Mouse (Mus musculus): ENCODE measurements around the gene Lifr. TPM values are rescaled to one million over a fixed set of nuclear protein-coding genes. Genes with fewer than 3 reads are reported as not detected.

The Lifr gene
- total and polyA plus RNA-seq, 3 experiments: 16.8 to 62.9 (median 56.2) TPM

DNA sequence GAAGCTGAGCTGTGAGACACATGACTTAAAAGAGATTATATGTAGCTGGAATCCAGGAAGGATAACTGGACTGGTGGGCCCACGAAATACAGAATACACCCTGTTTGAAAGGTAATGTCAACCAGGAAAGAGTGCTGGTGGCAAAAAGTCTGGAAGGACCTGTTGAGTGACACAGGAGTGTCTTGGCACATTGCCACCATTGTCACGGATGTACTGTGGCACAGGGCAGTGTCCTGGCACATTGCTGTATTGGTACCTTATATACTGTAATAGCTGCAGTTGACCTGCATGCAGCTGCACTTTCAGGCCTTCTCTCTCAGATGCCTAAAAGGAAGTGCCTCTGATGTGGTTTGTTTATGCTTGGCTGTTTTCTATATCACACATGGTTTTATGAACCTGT lies 82.5 kb downstream of the Lifr start:
- H3K27me3 ChIP-seq (ENCODE audit: control insufficient read depth, insufficient read depth, low read length): no peaks in the 10 kb centered on the region
- H3K27ac ChIP-seq: peak overlapping the region; percentile 78
- DNase-seq: peak; percentile 59 to 64
- no peak overlapping the region for H3K9ac ChIP-seq (ENCODE audit: low read depth, low read length)
- TF ChIP-seq CTCF (IDR thresholded peaks at IDR 0.05) (no peak), POLR2A (IDR thresholded peaks at IDR 0.05; ENCODE audit: insufficient read depth, low read depth, low read length) (no peak), EP300 (IDR thresholded peaks at IDR 0.05; ENCODE audit: insufficient read depth, low read depth, low read length) (0 out of 2 replicates have a peak, but pooled peaks have one; percentile 29)
- H3K36me3 ChIP-seq (ENCODE audit: control insufficient read depth, insufficient read depth, low read length): peaks cover 7% of the 10 kb centered on the region
- 19% methylated on average over 2 of the region's 2 CpGs for WGBS
- intact Hi-C loops (cut with DNase I): loop anchor here (2.0 kb wide), 2 partner anchors 14 to 38 kb away; no protein-coding TSS in a partner anchor
- H3K4me1 ChIP-seq (ENCODE audit: control insufficient read depth, insufficient read depth, low read length): peaks cover 3% of the 10 kb centered on the region
- H3K4me3 ChIP-seq: peak overlapping the region; percentile 2; the same call in 1 of the 2 replicates
- H3K79me2 ChIP-seq (replicated peaks; ENCODE audit: control insufficient read depth, insufficient read depth, low read length): no peaks in the 10 kb centered on the region

- no peaks in the 10 kb centered on the region for H3K27me3 ChIP-seq (ENCODE audit: control insufficient read depth, insufficient read depth, low read length)
- intact Hi-C loops (cut with DNase I): loop anchor here (2.0 kb wide), 2 partner anchors 13 to 39 kb away; no protein-coding TSS in a partner anchor
- H3K4me1 ChIP-seq (ENCODE audit: control insufficient read depth, insufficient read depth, low read length): peaks cover 3% of the 10 kb centered on the region
- H3K79me2 ChIP-seq (replicated peaks; ENCODE audit: control insufficient read depth, insufficient read depth, low read length): no peaks in the 10 kb centered on the region
- peak in 1 of 2 experiments; percentile 42 for DNase-seq
- H3K4me3 ChIP-seq: peak overlapping the region; percentile 2; the same call in 1 of the 2 replicates
- no peak for TF ChIP-seq POLR2A (IDR thresholded peaks at IDR 0.05; ENCODE audit: insufficient read depth, low read depth, low read length)
- no peak for TF ChIP-seq CTCF (IDR thresholded peaks at IDR 0.05)
- no peak for TF ChIP-seq EP300 (IDR thresholded peaks at IDR 0.05; ENCODE audit: insufficient read depth, low read depth, low read length)
- H3K36me3 ChIP-seq (ENCODE audit: control insufficient read depth, insufficient read depth, low read length): peaks cover 7% of the 10 kb centered on the region
- peak overlapping the region; percentile 78 for H3K27ac ChIP-seq
- WGBS: 67% methylated on average over 7 of the region's 7 CpGs
- no peak overlapping the region for H3K9ac ChIP-seq (ENCODE audit: low read depth, low read length)
Measured at GRCm38 (mm10) chr15:7173346-7173745, 82.9 kb downstream of the Lifr start.

DNA sequence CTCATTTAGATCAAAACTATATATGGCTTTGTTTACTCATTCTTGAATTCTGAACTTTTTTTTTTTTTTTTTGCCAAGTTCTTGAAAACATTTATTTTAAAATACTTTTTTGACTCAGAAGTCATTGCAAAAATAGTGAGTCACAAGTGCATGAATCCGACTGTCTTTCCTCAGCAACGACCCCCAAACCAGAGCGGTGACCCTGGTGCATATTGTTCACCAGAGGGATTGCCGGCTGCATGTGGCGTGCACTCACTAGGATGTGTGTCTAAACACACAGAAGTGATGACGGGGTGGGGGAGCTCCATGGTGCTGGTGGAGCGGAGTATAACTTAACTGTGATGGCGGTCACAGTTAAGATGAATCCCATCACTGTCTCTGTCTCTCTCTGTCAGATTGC lies 83.4 kb downstream of the Lifr start:
- no peaks in the 10 kb centered on the region for H3K27me3 ChIP-seq (ENCODE audit: control insufficient read depth, insufficient read depth, low read length)
- no peak overlapping the region for H3K9ac ChIP-seq (ENCODE audit: low read depth, low read length)
- peaks cover 7% of the 10 kb centered on the region for H3K36me3 ChIP-seq (ENCODE audit: control insufficient read depth, insufficient read depth, low read length)
- no peak overlapping the region for H3K4me3 ChIP-seq
- peak overlapping the region; percentile 78 for H3K27ac ChIP-seq
- WGBS: 87% methylated on average over 8 of the region's 8 CpGs
- TF ChIP-seq EP300 (IDR thresholded peaks at IDR 0.05; ENCODE audit: insufficient read depth, low read depth, low read length) (no peak), CTCF (IDR thresholded peaks at IDR 0.05) (no peak), POLR2A (IDR thresholded peaks at IDR 0.05; ENCODE audit: insufficient read depth, low read depth, low read length) (no peak)
- H3K4me1 ChIP-seq (ENCODE audit: control insufficient read depth, insufficient read depth, low read length): peaks cover 3% of the 10 kb centered on the region
- no peaks in the 10 kb centered on the region for H3K79me2 ChIP-seq (replicated peaks; ENCODE audit: control insufficient read depth, insufficient read depth, low read length)
- no peak for DNase-seq
- intact Hi-C loops (cut with DNase I): loop anchor here (2.0 kb wide), 2 partner anchors 13 to 39 kb away; no protein-coding TSS in a partner anchor

DNA sequence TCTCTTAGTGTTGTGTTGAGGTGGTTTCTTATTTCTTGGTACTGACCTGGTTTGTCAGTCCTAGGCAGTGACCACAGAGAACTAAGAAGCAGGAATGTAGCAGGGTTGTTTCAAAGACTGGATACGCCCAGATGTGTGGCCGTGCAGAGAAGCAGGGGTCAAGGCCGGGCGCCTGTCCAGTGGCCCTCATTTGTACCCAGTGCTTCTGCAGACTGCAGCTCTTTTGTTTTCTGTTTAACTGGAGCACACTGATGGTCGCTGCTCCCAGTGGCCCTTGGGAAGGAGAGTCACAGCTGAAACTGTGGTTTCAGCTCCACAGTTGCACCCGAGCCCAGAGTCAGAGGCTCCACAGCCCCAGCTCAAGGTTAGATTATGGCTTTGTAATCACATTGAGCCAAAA lies 90.2 kb downstream of the Lifr start:
- no peaks in the 10 kb centered on the region; the same call in 1 of the 2 replicates for H3K4me1 ChIP-seq (ENCODE audit: control insufficient read depth, insufficient read depth, low read length)
- DNase-seq: no peak
- intact Hi-C loops (cut with DNase I): no loop called here
- no peaks in the 10 kb centered on the region for H3K27me3 ChIP-seq (ENCODE audit: control insufficient read depth, insufficient read depth, low read length)
- no peaks in the 10 kb centered on the region for H3K36me3 ChIP-seq (ENCODE audit: control insufficient read depth, insufficient read depth, low read length)
- no peak overlapping the region for H3K27ac ChIP-seq
- no peak overlapping the region for H3K9ac ChIP-seq (ENCODE audit: low read depth, low read length)
- TF ChIP-seq POLR2A (IDR thresholded peaks at IDR 0.05; ENCODE audit: insufficient read depth, low read depth, low read length): no peak
- no peak for TF ChIP-seq CTCF (IDR thresholded peaks at IDR 0.05)
- TF ChIP-seq EP300 (IDR thresholded peaks at IDR 0.05; ENCODE audit: insufficient read depth, low read depth, low read length): no peak
- WGBS: 92% methylated on average over 6 of the region's 6 CpGs
- H3K79me2 ChIP-seq (replicated peaks; ENCODE audit: control insufficient read depth, insufficient read depth, low read length): no peaks in the 10 kb centered on the region
- H3K4me3 ChIP-seq: no peak overlapping the region

DNA sequence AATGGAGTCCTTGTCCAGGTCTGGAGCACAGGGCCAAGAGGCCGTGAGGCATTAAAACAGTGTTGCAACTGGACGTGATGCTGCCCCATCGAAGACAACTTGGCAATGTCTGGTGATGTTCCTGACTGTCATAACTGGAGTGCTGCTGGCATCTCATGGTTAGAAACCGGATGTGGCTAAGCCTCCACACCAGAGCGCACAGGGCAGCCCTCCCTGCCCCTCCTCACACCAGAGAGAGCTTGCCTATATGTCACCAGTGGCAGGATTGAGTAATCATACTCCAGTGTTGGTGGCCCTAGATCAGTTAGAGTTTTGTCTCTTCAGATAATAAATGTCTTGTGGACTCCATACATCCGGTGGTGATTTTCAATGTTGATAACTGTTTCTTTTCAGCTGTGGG lies 97.3 kb downstream of the Lifr start:
- Histone ChIP-seq H3K79me2 (replicated peaks; ENCODE audit: control insufficient read depth, insufficient read depth, low read length) (no peaks in the 10 kb centered on the region), H3K36me3 (ENCODE audit: control insufficient read depth, insufficient read depth, low read length) (peaks cover 12% of the 10 kb centered on the region), H3K9ac (ENCODE audit: low read depth, low read length) (no peak overlapping the region), H3K27me3 (ENCODE audit: control insufficient read depth, insufficient read depth, low read length) (no peaks in the 10 kb centered on the region), H3K4me3 (no peak overlapping the region), H3K27ac (no peak overlapping the region), H3K4me1 (ENCODE audit: control insufficient read depth, insufficient read depth, low read length) (peaks cover 6% of the 10 kb centered on the region; the same call in 1 of the 2 replicates)
- no peak for TF ChIP-seq POLR2A (IDR thresholded peaks at IDR 0.05; ENCODE audit: insufficient read depth, low read depth, low read length)
- TF ChIP-seq EP300 (IDR thresholded peaks at IDR 0.05; ENCODE audit: insufficient read depth, low read depth, low read length): no peak
- TF ChIP-seq CTCF (IDR thresholded peaks at IDR 0.05): no peak
- intact Hi-C loops (cut with DNase I): loop anchor here (2.0 kb wide), 1 partner anchor 15 kb away; no protein-coding TSS in a partner anchor
- WGBS: 87% methylated on average over 6 of the region's 6 CpGs
- no peak for DNase-seq

- Histone ChIP-seq H3K79me2 (replicated peaks; ENCODE audit: control insufficient read depth, insufficient read depth, low read length) (no peaks in the 10 kb centered on the region), H3K27me3 (ENCODE audit: control insufficient read depth, insufficient read depth, low read length) (no peaks in the 10 kb centered on the region), H3K4me3 (no peak overlapping the region), H3K9ac (ENCODE audit: low read depth, low read length) (no peak overlapping the region; the same call in 1 of the 2 replicates), H3K4me1 (ENCODE audit: control insufficient read depth, insufficient read depth, low read length) (peaks cover 6% of the 10 kb centered on the region; the same call in 1 of the 2 replicates), H3K36me3 (ENCODE audit: control insufficient read depth, insufficient read depth, low read length) (peaks cover 12% of the 10 kb centered on the region), H3K27ac (peak overlapping the region; percentile 91)
- TF ChIP-seq POLR2A (IDR thresholded peaks at IDR 0.05; ENCODE audit: insufficient read depth, low read depth, low read length) (no peak), EP300 (IDR thresholded peaks at IDR 0.05; ENCODE audit: insufficient read depth, low read depth, low read length) (peak; percentile 83)
- intact Hi-C loops (cut with DNase I): no loop called here
- peak; percentile 39 to 66 for DNase-seq
- 52% methylated on average over 22 of the region's 22 CpGs for WGBS
Measured at GRCm38 (mm10) chr15:7189678-7190454, 99.5 kb downstream of the Lifr start.

Measured in heart, adult 2 months (tissue).